Mouse (Mus musculus): ENCODE measurements around the gene Slc35f6. TPM values are rescaled to one million over a fixed set of nuclear protein-coding genes. Genes with fewer than 3 reads are reported as not detected.

Slc35f6 gene
- total RNA-seq (2023) = 10 to 100 TPM; 35.6 to 42.5 TPM

GRCm38 (mm10) chr5:30647815-30648560, at the start of gene Slc35f6:
Gene Slc35f6, plus strand, starts transcription at chr5:30647933.

GRCm38 (mm10) chr5:30666391-30667195, 18.9 kb downstream of the Slc35f6 start, which contains the start of gene Cenpa:
Gene Cenpa, plus strand, starts transcription at chr5:30666777.

Other genes starting within 250 kb of the Slc35f6 start
- gene Otof, start 186.0 kb upstream of the Slc35f6 start, total RNA-seq (2023) = under 1 TPM; 0.42 to 0.55 TPM
- not detected for gene 1700001C02Rik, start 181.9 kb upstream of the Slc35f6 start, total RNA-seq (2023)
- not detected for gene Cib4, start 102.1 kb upstream of the Slc35f6 start, total RNA-seq (2023)
- gene Kcnk3, start 59.8 kb upstream of the Slc35f6 start, total RNA-seq (2023) = not detected
- gene Cenpa, start 18.8 kb downstream of the Slc35f6 start, total RNA-seq (2023) = 100 to 1,000 TPM; 137 to 138 TPM
- not detected for gene Dpysl5, start 63.6 kb downstream of the Slc35f6 start, total RNA-seq (2023)
- 1 to 10 TPM; 1.2 to 1.5 TPM for gene Mapre3, start 166.7 kb downstream of the Slc35f6 start, total RNA-seq (2023)
- 10 to 100 TPM; 28.7 to 32.9 TPM for gene Tmem214, start 220.1 kb downstream of the Slc35f6 start, total RNA-seq (2023)
- gene Agbl5, start 240.8 kb downstream of the Slc35f6 start, total RNA-seq (2023) = 1 to 10 TPM; 5.4 to 6.7 TPM

Measured in neutrophil, adult 83 days (primary cell).